Mouse (Mus musculus) intestine, postnatal 0 days (tissue): ENCODE data around the gene Peli2. TPM values are rescaled to one million over a fixed set of nuclear protein-coding genes. Genes with fewer than 3 reads are reported as not detected.
"Not testable (repeated sequence)": the region's sequence is repeated elsewhere in the genome, so short reads cannot be mapped to it uniquely, and the experiment has no call there.

ENCODE experiments used
- ATAC-seq: fragments of 200-750 bp; cut with Nextera tagmentation; 2 replicates; pipeline ENCODE4 v1.8.0; 2017; ENCODE audit warnings: mild to moderate bottlenecking, moderate TSS enrichment, moderate library complexity
- H3K27ac ChIP-seq: fragments of 300-500 bp; sonication (generic); 2 replicates; pipeline ENCODE4 v1.5.1; 2014; ENCODE audit warnings: mild to moderate bottlenecking, low read depth, low read length, moderate library complexity
- H3K27me3 ChIP-seq: fragments of 300-500 bp; sonication (generic); replicated peaks from 2 replicates; pipeline ENCODE4 v1.6.1; 2014; ENCODE audit warnings: low read length, mixed read lengths; ENCODE audit not compliant: control insufficient read depth, insufficient read depth
- H3K36me3 ChIP-seq: fragments of 300-500 bp; sonication (generic); 2 replicates; pipeline ENCODE4 v1.6.1; 2014; ENCODE audit warnings: mild to moderate bottlenecking, moderate library complexity; ENCODE audit not compliant: control insufficient read depth, insufficient read depth
- H3K4me1 ChIP-seq: fragments of 300-500 bp; sonication (generic); replicated peaks from 2 replicates; pipeline ENCODE4 v1.6.1; 2014; ENCODE audit warnings: antibody characterized with exemption, low read length, mixed read lengths; ENCODE audit not compliant: control insufficient read depth, insufficient read depth
- H3K4me2 ChIP-seq: fragments of 300-500 bp; sonication (generic); replicated peaks from 2 replicates; pipeline ENCODE4 v1.6.1; 2014; ENCODE audit warnings: low read depth, mild to moderate bottlenecking, moderate library complexity
- H3K4me3 ChIP-seq: fragments of 300-500 bp; sonication (generic); 2 replicates; pipeline ENCODE4 v1.5.1; 2014; ENCODE audit warnings: low read depth, low read length
- H3K9ac ChIP-seq: fragments of 300-500 bp; sonication (generic); 2 replicates; pipeline ENCODE4 v1.6.1; 2014; ENCODE audit warnings: mild to moderate bottlenecking, low read depth, low read length
- H3K9me3 ChIP-seq: fragments of 300-500 bp; sonication (generic); 2 replicates; pipeline ENCODE4 v1.6.1; 2016; ENCODE audit warnings: mixed run types; ENCODE audit not compliant: control insufficient read depth
- CTCF ChIP-seq: sonication (generic); IDR thresholded peaks from 2 replicates; pipeline ENCODE4 v1.5.1; 2016; ENCODE audit warnings: low read depth, mild to moderate bottlenecking, control low read depth, antibody characterized with exemption, moderate library complexity
- WGBS: fragments of 180-500 bp; shearing (Covaris S2); extraction: QIAGEN DNeasy Blood & Tissue Kit; methylation state at CpG from one replicate; pipeline ENCODE4 v1.1.7; 2014; 5-methylcytosine and 5-hydroxymethylcytosine counted together
- polyA plus RNA-seq: library from polyadenylated mRNA; unstranded; fragments of >200 nt; fragmentation: Nextera tagmentation; extraction: Ambion mirVana; gene quantifications from 2 replicates; pipeline ENCODE4 v1.2.1, GENCODE M21; 2015

The Peli2 gene
- polyA plus RNA-seq, result 2.0 and 2.1 TPM in 2 replicates

DNA sequence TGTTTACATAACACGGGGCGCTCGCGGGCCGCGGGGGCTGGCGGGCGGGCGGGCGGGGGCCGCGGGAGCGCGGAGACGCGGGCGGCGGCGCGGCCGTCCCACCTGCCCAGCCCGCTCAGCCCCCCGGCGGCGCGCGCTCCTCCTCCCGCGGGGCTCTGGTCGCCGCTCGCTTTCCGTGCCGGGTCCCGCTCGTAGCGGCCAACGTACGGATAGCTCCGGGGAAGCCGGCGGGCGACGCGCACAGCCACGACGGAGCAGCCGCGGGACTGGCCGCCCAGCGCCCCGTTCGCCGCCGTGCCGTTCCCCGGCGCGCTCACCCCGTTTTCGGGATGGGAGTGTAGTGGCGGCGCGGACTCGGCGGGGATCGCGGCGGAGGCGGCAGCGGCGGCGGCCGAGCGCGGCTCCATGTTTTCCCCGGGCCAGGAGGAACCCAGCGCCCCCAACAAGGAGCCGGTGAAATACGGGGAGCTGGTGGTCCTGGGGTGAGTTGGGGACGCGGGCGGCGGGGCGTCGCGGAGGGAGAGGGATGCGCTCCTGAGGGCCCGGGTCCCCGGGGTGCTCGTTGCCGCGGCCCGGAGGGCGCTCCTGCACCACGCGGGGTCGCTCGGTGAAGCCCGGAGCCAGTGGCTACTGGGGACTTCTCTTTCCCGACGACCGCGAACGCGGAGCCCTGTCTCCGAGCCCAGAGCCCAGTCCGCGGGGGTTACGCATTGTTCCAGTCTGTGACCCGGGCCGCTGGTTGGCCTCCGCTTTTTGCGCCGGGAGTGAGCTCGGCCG is at the start of gene Peli2:
Peli2 (plus strand) TSS at position 72 of the 777 bp plus-strand sequence.
- no peaks in the 10 kb centered on the region for H3K27me3 ChIP-seq
- peak within 1 kb of the TSS; percentile 75 for H3K9ac ChIP-seq
- H3K9me3 ChIP-seq, result no peaks in the 10 kb centered on the region
- H3K27ac ChIP-seq, result peak within 1 kb of the TSS; percentile 66
- H3K36me3 ChIP-seq, result no peaks in the 10 kb centered on the region
- ATAC-seq, result peak; percentile 61
- H3K4me3 ChIP-seq, result peak within 1 kb of the TSS; percentile 86
- peak within 1 kb of the TSS; percentile 86 for H3K4me2 ChIP-seq
- H3K4me1 ChIP-seq, result no peaks in the 10 kb centered on the region; the same call in 1 of the 2 replicates
- whole genome bisulfite sequencing, result under 1% methylated on average over 112 of the region's 117 CpGs
- peak; percentile 34 for TF ChIP-seq CTCF

DNA sequence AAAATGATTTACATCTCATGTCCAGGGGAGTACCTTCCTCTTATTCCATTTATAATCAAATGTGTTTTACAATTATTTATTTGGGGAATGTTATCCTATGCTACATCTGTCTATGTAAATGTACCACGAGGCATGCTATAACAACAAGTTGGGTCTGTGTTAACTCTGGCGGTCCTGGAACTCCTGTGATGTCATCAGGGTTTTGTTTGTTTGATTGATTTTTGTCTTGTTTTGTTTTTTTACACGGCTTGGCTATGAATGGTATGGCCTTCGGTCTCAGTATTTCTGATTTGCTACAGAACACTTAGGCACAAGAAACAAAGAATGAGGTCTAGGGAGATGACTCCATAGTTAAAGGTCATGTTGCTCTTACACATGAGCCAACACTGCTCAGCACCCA is 48.5 kb upstream of the Peli2 start:
- no peak overlapping the region for H3K4me2 ChIP-seq
- no peaks in the 10 kb centered on the region for H3K27me3 ChIP-seq
- WGBS, result 72% methylated on average over 4 of the region's 4 CpGs
- no peak for TF ChIP-seq CTCF
- no peak for ATAC-seq
- H3K27ac ChIP-seq, result no peak overlapping the region
- H3K4me1 ChIP-seq, result no peaks in the 10 kb centered on the region
- H3K36me3 ChIP-seq, result no peaks in the 10 kb centered on the region
- H3K4me3 ChIP-seq, result no peak overlapping the region
- H3K9me3 ChIP-seq, result no peaks in the 10 kb centered on the region
- no peak overlapping the region for H3K9ac ChIP-seq

DNA sequence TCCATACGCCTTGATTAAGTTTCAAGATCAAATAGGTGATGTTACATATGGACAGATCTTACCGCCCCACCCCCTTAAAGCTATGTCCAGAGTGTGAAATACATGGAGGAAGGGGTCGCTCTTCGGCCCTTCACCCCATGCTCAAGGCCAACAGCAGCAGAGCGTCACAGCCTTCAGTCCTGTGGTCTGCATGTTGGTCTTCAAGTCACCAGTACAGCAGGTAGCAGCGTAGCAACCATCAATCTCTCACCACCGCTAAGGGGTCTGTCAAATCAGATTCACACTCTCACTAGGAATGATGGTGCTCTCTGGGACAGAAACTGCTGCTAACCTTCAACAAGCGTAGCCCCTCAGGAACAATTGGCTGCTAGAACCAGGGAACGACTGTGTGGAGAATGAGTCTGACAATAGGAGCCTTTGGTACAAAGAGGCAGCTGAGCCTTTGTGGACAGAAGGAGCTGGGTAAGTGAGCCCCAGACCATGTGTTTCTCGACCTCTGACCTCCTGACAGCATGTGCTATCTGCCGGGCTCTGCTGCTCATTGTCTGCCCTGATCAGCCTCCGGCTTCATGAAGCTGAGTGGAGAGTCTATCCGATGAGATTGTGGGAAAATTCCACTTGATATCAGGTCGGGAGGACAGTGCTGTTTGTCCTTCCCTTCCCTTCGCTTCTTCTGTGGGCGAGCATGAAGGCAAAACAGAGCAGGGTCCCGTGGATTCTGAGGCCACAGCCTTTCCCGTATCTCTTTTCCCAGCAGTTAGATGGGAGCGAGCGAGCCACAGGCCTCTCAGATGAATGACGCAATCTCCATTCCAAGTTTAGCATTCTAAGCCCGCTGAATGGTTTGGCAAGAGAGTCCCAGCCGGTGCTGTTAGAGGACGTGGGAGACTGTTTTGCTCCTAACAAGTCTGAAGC is 47.1 kb upstream of the Peli2 start:
- TF ChIP-seq CTCF, result no peak
- Histone ChIP-seq H3K4me1 (no peaks in the 10 kb centered on the region), H3K27me3 (no peaks in the 10 kb centered on the region), H3K9ac (no peak overlapping the region), H3K4me2 (no peak overlapping the region), H3K27ac (no peak overlapping the region), H3K4me3 (no peak overlapping the region), H3K9me3 (no peaks in the 10 kb centered on the region), H3K36me3 (no peaks in the 10 kb centered on the region)
- 58% methylated on average over 24 of the region's 24 CpGs for WGBS
- no peak for ATAC-seq

DNA sequence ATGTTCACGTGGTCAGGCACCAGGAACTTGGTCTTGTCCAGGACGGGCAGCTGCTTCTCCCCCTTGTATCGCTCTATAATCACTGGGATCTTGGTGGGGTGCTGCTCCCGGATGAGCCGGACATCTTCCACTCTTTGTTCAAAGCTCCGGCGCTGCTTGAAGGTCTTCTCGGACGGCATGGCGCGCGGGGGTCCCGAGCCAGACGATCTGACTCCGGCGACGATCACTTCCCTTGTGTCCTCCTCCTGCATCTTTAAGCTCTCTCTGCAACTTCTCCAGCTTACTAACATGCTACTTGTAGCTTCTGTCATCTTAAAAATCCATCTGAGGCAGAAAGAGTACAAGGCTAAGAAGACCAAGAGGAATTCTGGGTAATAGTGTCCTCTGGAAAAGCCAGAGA is 41.0 kb upstream of the Peli2 start:
- not testable (repeated sequence) for H3K36me3 ChIP-seq, H3K27ac ChIP-seq, H3K4me1 ChIP-seq, ATAC-seq, H3K9ac ChIP-seq, H3K27me3 ChIP-seq, H3K4me2 ChIP-seq, H3K4me3 ChIP-seq, H3K9me3 ChIP-seq
- WGBS, result 91% methylated on average over 17 of the region's 17 CpGs

DNA sequence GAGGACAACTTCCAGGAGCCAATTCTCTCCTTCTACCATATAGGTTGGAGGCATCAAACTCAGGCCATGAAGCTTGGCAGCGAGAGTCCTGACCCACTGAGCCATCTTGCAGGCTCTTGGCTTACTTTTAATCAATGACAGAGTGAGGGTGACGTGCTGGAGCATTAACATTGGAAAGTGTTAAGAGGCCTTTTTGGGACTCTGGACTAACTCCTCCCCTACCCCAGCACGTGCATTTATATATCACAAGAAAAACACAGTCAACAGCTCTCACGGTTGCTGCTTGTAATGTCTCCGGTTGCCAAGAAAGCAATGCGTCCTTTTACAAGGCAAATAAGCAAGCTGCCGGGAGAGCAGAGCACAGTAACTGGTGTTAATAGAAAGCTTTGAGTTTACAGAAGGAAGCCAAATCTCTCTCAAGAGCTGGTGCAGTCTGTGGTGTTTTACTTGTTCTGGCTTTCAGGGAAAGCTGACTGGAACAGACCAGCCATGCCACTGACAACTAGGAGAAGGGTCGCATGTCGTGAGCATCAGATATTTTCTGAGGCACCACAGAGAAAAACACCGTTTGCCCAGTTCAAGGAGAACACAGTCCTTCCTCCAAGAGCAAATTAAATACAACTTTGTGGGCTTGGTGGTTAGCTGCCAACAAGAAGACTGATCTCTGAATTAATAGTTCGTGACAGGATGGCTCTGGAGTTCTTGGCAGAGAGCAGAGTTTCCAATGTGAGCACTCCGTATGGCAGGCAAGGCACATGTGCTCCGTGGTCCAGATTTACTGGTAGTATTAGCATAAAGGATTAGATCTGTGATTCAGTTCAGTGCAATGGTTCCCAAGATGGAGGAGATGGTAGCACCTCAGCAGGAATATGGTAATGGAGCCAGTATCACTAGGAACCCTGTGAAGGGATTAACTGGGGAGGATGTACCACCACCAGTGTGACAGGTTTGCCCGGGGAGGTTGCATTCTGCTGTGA is 36.5 kb upstream of the Peli2 start:
- no peaks in the 10 kb centered on the region for H3K9me3 ChIP-seq
- ATAC-seq, result no peak
- no peak overlapping the region for H3K27ac ChIP-seq
- TF ChIP-seq CTCF, result no peak
- WGBS, result 28% methylated on average over 14 of the region's 14 CpGs
- H3K4me1 ChIP-seq, result no peaks in the 10 kb centered on the region
- no peaks in the 10 kb centered on the region for H3K36me3 ChIP-seq
- H3K27me3 ChIP-seq, result no peaks in the 10 kb centered on the region
- no peak overlapping the region for H3K4me2 ChIP-seq
- no peak overlapping the region for H3K9ac ChIP-seq
- no peak overlapping the region for H3K4me3 ChIP-seq
